Mouse (Mus musculus): ENCODE measurements at regions not wholly inside any gene's neighbourhood (a gene's known extent, or its start where the extent isn't known, plus 50 kb on each side); places are given as distances from the start of the nearest gene placed in this dataset.

- Histone ChIP-seq H3K4me1 (replicated peaks; ENCODE audit: low read depth, low read length) (no peaks in the 10 kb centered on the region), H3K36me3 (ENCODE audit: insufficient read depth, low read length) (no peaks in the 10 kb centered on the region), H3K27me3 (ENCODE audit: insufficient read depth, low read length) (peaks cover 4% of the 10 kb centered on the region; the same call in 1 of the 2 replicates), H3K9me3 (ENCODE audit: low read length) (no peaks in the 10 kb centered on the region), H3K4me3 (replicated peaks; ENCODE audit: low read length) (no peak overlapping the region)
- TF ChIP-seq NANOG (IDR thresholded peaks at IDR 0.05; ENCODE audit: borderline replicate concordance, low read length), result no peak
- no peak for TF ChIP-seq POU5F1 (IDR thresholded peaks at IDR 0.05; ENCODE audit: borderline replicate concordance, low read length)
- TF ChIP-seq CTCF (conservative IDR thresholded peaks at IDR 0.05; ENCODE audit: low read length), result no peak
Observed at GRCm38 (mm10) chr1:177648974-177649373, 80.6 kb upstream of the 1700016C15Rik start.

- no peaks in the 10 kb centered on the region for H3K9me3 ChIP-seq (ENCODE audit: low read length)
- H3K4me3 ChIP-seq (replicated peaks; ENCODE audit: low read length), result no peak overlapping the region
- H3K36me3 ChIP-seq (ENCODE audit: insufficient read depth, low read length), result no peaks in the 10 kb centered on the region
- no peaks in the 10 kb centered on the region for H3K4me1 ChIP-seq (replicated peaks; ENCODE audit: low read depth, low read length)
- TF ChIP-seq CTCF (conservative IDR thresholded peaks at IDR 0.05; ENCODE audit: low read length), result no peak
- TF ChIP-seq POU5F1 (IDR thresholded peaks at IDR 0.05; ENCODE audit: borderline replicate concordance, low read length), result no peak
- no peak for TF ChIP-seq NANOG (IDR thresholded peaks at IDR 0.05; ENCODE audit: borderline replicate concordance, low read length)
- H3K27me3 ChIP-seq (ENCODE audit: insufficient read depth, low read length), result peaks cover 4% of the 10 kb centered on the region; the same call in 1 of the 2 replicates
Observed at GRCm38 (mm10) chr1:177651219-177651618, 78.4 kb upstream of the 1700016C15Rik start.

GRCm38 (mm10) chr1:177663163-177663562, 66.5 kb upstream of the 1700016C15Rik start:
- H3K4me1 ChIP-seq (replicated peaks; ENCODE audit: low read depth, low read length), result no peaks in the 10 kb centered on the region
- TF ChIP-seq CTCF (conservative IDR thresholded peaks at IDR 0.05; ENCODE audit: low read length) (no peak), POU5F1 (IDR thresholded peaks at IDR 0.05; ENCODE audit: borderline replicate concordance, low read length) (no peak), NANOG (IDR thresholded peaks at IDR 0.05; ENCODE audit: borderline replicate concordance, low read length) (no peak)
- no peaks in the 10 kb centered on the region for H3K9me3 ChIP-seq (ENCODE audit: low read length)
- no peaks in the 10 kb centered on the region for H3K36me3 ChIP-seq (ENCODE audit: insufficient read depth, low read length)
- H3K27me3 ChIP-seq (ENCODE audit: insufficient read depth, low read length), result no peaks in the 10 kb centered on the region
- no peak overlapping the region for H3K4me3 ChIP-seq (replicated peaks; ENCODE audit: low read length)

GRCm38 (mm10) chr1:177667041-177667791, 62.4 kb upstream of the 1700016C15Rik start:
- no peaks in the 10 kb centered on the region for H3K36me3 ChIP-seq (ENCODE audit: insufficient read depth, low read length)
- H3K4me3 ChIP-seq (replicated peaks; ENCODE audit: low read length), result no peak overlapping the region
- H3K9me3 ChIP-seq (ENCODE audit: low read length), result peaks cover 6% of the 10 kb centered on the region
- TF ChIP-seq NANOG (IDR thresholded peaks at IDR 0.05; ENCODE audit: borderline replicate concordance, low read length) (no peak), CTCF (conservative IDR thresholded peaks at IDR 0.05; ENCODE audit: low read length) (no peak), POU5F1 (IDR thresholded peaks at IDR 0.05; ENCODE audit: borderline replicate concordance, low read length) (no peak)
- H3K27me3 ChIP-seq (ENCODE audit: insufficient read depth, low read length), result no peaks in the 10 kb centered on the region
- no peaks in the 10 kb centered on the region for H3K4me1 ChIP-seq (replicated peaks; ENCODE audit: low read depth, low read length)

- TF ChIP-seq NANOG (IDR thresholded peaks at IDR 0.05; ENCODE audit: borderline replicate concordance, low read length), result no peak
- TF ChIP-seq POU5F1 (IDR thresholded peaks at IDR 0.05; ENCODE audit: borderline replicate concordance, low read length), result no peak
- no peak for TF ChIP-seq CTCF (conservative IDR thresholded peaks at IDR 0.05; ENCODE audit: low read length)
Observed at GRCm38 (mm10) chr1:177670576-177670975, 59.0 kb upstream of the 1700016C15Rik start.

GRCm38 (mm10) chr1:177676657-177677056, 53.0 kb upstream of the 1700016C15Rik start:
- Histone ChIP-seq H3K9me3 (ENCODE audit: low read length) (peaks cover 5% of the 10 kb centered on the region), H3K4me1 (replicated peaks; ENCODE audit: low read depth, low read length) (0 out of 2 replicates have a peak, but pooled peaks cover 4% of the 10 kb centered on the region), H3K27me3 (ENCODE audit: insufficient read depth, low read length) (no peaks in the 10 kb centered on the region), H3K4me3 (replicated peaks; ENCODE audit: low read length) (no peak overlapping the region), H3K36me3 (ENCODE audit: insufficient read depth, low read length) (no peaks in the 10 kb centered on the region)
- no peak for TF ChIP-seq CTCF (conservative IDR thresholded peaks at IDR 0.05; ENCODE audit: low read length)
- TF ChIP-seq POU5F1 (IDR thresholded peaks at IDR 0.05; ENCODE audit: borderline replicate concordance, low read length), result no peak
- TF ChIP-seq NANOG (IDR thresholded peaks at IDR 0.05; ENCODE audit: borderline replicate concordance, low read length), result no peak

More at GRCm38 (mm10) chr1:177670576-177670975, 59.0 kb upstream of the 1700016C15Rik start:
- no peak overlapping the region for H3K4me3 ChIP-seq (replicated peaks; ENCODE audit: low read length)
- H3K4me1 ChIP-seq (replicated peaks; ENCODE audit: low read depth, low read length), result no peaks in the 10 kb centered on the region
- no peaks in the 10 kb centered on the region for H3K36me3 ChIP-seq (ENCODE audit: insufficient read depth, low read length)
- peaks cover 6% of the 10 kb centered on the region for H3K9me3 ChIP-seq (ENCODE audit: low read length)
- H3K27me3 ChIP-seq (ENCODE audit: insufficient read depth, low read length), result no peaks in the 10 kb centered on the region

- H3K36me3 ChIP-seq (ENCODE audit: insufficient read depth, low read length), result no peaks in the 10 kb centered on the region
- H3K4me1 ChIP-seq (replicated peaks; ENCODE audit: low read depth, low read length), result 0 out of 2 replicates have a peak, but pooled peaks cover 4% of the 10 kb centered on the region
- H3K9me3 ChIP-seq (ENCODE audit: low read length), result no peaks in the 10 kb centered on the region
- no peak for TF ChIP-seq POU5F1 (IDR thresholded peaks at IDR 0.05; ENCODE audit: borderline replicate concordance, low read length)
- no peak for TF ChIP-seq CTCF (conservative IDR thresholded peaks at IDR 0.05; ENCODE audit: low read length)
- TF ChIP-seq NANOG (IDR thresholded peaks at IDR 0.05; ENCODE audit: borderline replicate concordance, low read length), result no peak
- no peaks in the 10 kb centered on the region for H3K27me3 ChIP-seq (ENCODE audit: insufficient read depth, low read length)
- H3K4me3 ChIP-seq (replicated peaks; ENCODE audit: low read length), result no peak overlapping the region
Observed at GRCm38 (mm10) chr1:177678832-177679231, 50.8 kb upstream of the 1700016C15Rik start.

All from E14TG2a.4 (cell line).